Mouse (Mus musculus) CH12.LX (cell line): ENCODE results near the gene Thsd4. TPM values are rescaled to one million over a fixed set of nuclear protein-coding genes. Genes with fewer than 3 reads are reported as not detected.
A peak's percentile ranks its signal among the peaks of the same experiment; 100 is the strongest.

ENCODE experiments used
- DNase-seq: peaks from one replicate; pipeline ENCODE4 v3.0.0-alpha.2; 2013; ENCODE audit errors: extremely low read depth
- H3K27ac ChIP-seq: 2 replicates; pipeline ENCODE4 v1.5.1; 2012; ENCODE audit warnings: low read depth, mild to moderate bottlenecking, control low read depth, moderate library complexity; ENCODE audit not compliant: insufficient read depth
- H3K27me3 ChIP-seq: replicated peaks from 2 replicates; pipeline ENCODE3; 2012; ENCODE audit warnings: inconsistent platforms
- H3K36me3 ChIP-seq, 2 experiments: replicated peaks in 1 of 2; 2 replicates each; pipeline versions ENCODE3 to v1.6.1; 2012; ENCODE audit warnings: inconsistent platforms in 1 of 2, low read length in 1 of 2, mild to moderate bottlenecking in 1 of 2, mixed read lengths in 1 of 2, moderate library complexity in 1 of 2; ENCODE audit not compliant: control insufficient read depth in 1 of 2, insufficient read depth in 1 of 2
- H3K4me1 ChIP-seq, 2 experiments: 2 replicates each; pipeline ENCODE4 v1.6.1; 2012; ENCODE audit warnings: inconsistent platforms in 1 of 2, moderate library complexity in 1 of 2; ENCODE audit not compliant: insufficient read depth in 2 of 2, control insufficient read depth in 1 of 2
- H3K4me2 ChIP-seq: 2 replicates; pipeline ENCODE4 v1.6.1; 2012; ENCODE audit warnings: low read depth, mild to moderate bottlenecking, control low read depth; ENCODE audit not compliant: poor library complexity, insufficient read depth, severe bottlenecking
- H3K4me3 ChIP-seq, 3 experiments: fragments of 150-350 bp in 1 of 3; sonication (generic) in 1 of 3; replicated peaks in 1 of 3; 2 replicates each; pipeline versions ENCODE3 to v1.5.1; 2011 to 2012; ENCODE audit warnings: low read depth in 2 of 3, low read length in 2 of 3, mild to moderate bottlenecking in 2 of 3, moderate library complexity in 2 of 3, control low read depth in 1 of 3, improper control_type of control experiment in 1 of 3, inconsistent platforms in 1 of 3, mixed read lengths in 1 of 3; ENCODE audit not compliant: poor library complexity in 1 of 3
- H3K79me2 ChIP-seq: replicated peaks from 2 replicates; pipeline ENCODE4 v1.6.1; 2012; ENCODE audit warnings: mild to moderate bottlenecking, moderate library complexity; ENCODE audit not compliant: control insufficient read depth, poor library complexity, insufficient read depth, severe bottlenecking; ENCODE audit errors: extremely low read depth
- H3K9ac ChIP-seq: 2 replicates; pipeline ENCODE4 v1.6.1; 2012; ENCODE audit warnings: low read depth, mild to moderate bottlenecking, control low read depth, moderate library complexity; ENCODE audit not compliant: insufficient read depth
- H3K9me3 ChIP-seq: replicated peaks from 2 replicates; pipeline ENCODE3; 2012; ENCODE audit warnings: low read length, inconsistent platforms, mixed read lengths
- BHLHE40 ChIP-seq: IDR thresholded peaks from 2 replicates; pipeline ENCODE4 v1.6.1; 2011; ENCODE audit warnings: mild to moderate bottlenecking, low read depth, low read length, improper control_type of control experiment
- CHD2 ChIP-seq: IDR thresholded peaks from 2 replicates; pipeline ENCODE4 v1.6.1; 2011; ENCODE audit warnings: low read length, improper control_type of control experiment
- CTCF ChIP-seq, 2 experiments: IDR thresholded peaks in 1 of 2; conservative IDR thresholded peaks in 1 of 2; 2 replicates each; pipeline ENCODE4 v1.5.1; 2011 to 2012; ENCODE audit warnings: low read depth in 2 of 2, low read length in 2 of 2, improper control_type of control experiment in 1 of 2, inconsistent platforms in 1 of 2, mild to moderate bottlenecking in 1 of 2, moderate library complexity in 1 of 2
- ELF1 ChIP-seq: IDR thresholded peaks from 2 replicates; pipeline ENCODE4 v1.6.1; 2014; ENCODE audit warnings: low read depth, mild to moderate bottlenecking, inconsistent platforms, low read length, improper control_type of control experiment
- ETS1 ChIP-seq: conservative IDR thresholded peaks from 2 replicates; pipeline ENCODE4 v1.6.1; 2012; ENCODE audit warnings: low read depth, mild to moderate bottlenecking, inconsistent platforms, low read length, improper control_type of control experiment, moderate library complexity
- GABPA ChIP-seq: IDR thresholded peaks from 2 replicates; pipeline ENCODE4 v1.6.1; 2012; ENCODE audit warnings: low read depth, low read length, improper control_type of control experiment, inconsistent platforms; ENCODE audit not compliant: insufficient replicate concordance
- JUND ChIP-seq: conservative IDR thresholded peaks from 2 replicates; pipeline ENCODE4 v1.6.1; 2011; ENCODE audit warnings: low read depth, low read length, improper control_type of control experiment
- MAFK ChIP-seq: IDR thresholded peaks from 2 replicates; pipeline ENCODE4 v1.6.1; 2011; ENCODE audit warnings: low read length, improper control_type of control experiment; ENCODE audit not compliant: insufficient replicate concordance
- MAX ChIP-seq: IDR thresholded peaks from 2 replicates; pipeline ENCODE4 v1.6.1; 2011; ENCODE audit warnings: low read length, improper control_type of control experiment
- MEF2A ChIP-seq: IDR thresholded peaks from 2 replicates; pipeline ENCODE4 v1.6.1; 2014; ENCODE audit warnings: low read depth, mild to moderate bottlenecking, inconsistent platforms, low read length, improper control_type of control experiment, borderline replicate concordance
- MYC ChIP-seq: IDR thresholded peaks from 2 replicates; pipeline ENCODE4 v1.6.1; 2011; ENCODE audit warnings: low read depth, mild to moderate bottlenecking, improper control_type of control experiment, low read length
- NELFE ChIP-seq: IDR thresholded peaks from 2 replicates; pipeline ENCODE4 v1.6.1; 2011; ENCODE audit warnings: low read depth, low read length, improper control_type of control experiment
- NRF1 ChIP-seq: IDR thresholded peaks from 2 replicates; pipeline ENCODE4 v1.6.1; 2014; ENCODE audit warnings: low read depth, mild to moderate bottlenecking, inconsistent platforms, low read length, improper control_type of control experiment, moderate library complexity
- POLR2A ChIP-seq: IDR thresholded peaks from 2 replicates; pipeline ENCODE4 v1.6.1; 2011; ENCODE audit warnings: low read depth, mild to moderate bottlenecking, improper control_type of control experiment, low read length
- RCOR1 ChIP-seq: conservative IDR thresholded peaks from 2 replicates; pipeline ENCODE4 v1.6.1; 2012; ENCODE audit warnings: low read depth, mild to moderate bottlenecking, inconsistent platforms, low read length, improper control_type of control experiment
- UBTF ChIP-seq: IDR thresholded peaks from 2 replicates; pipeline ENCODE4 v1.6.1; 2012; ENCODE audit warnings: low read depth, mild to moderate bottlenecking, inconsistent platforms, low read length, improper control_type of control experiment, moderate library complexity
- USF1 ChIP-seq: IDR thresholded peaks from 2 replicates; pipeline ENCODE4 v1.6.1; 2014; ENCODE audit warnings: low read depth, mild to moderate bottlenecking, inconsistent platforms, low read length, improper control_type of control experiment
- USF2 ChIP-seq: conservative IDR thresholded peaks from 2 replicates; pipeline ENCODE4 v1.6.1; 2011; ENCODE audit warnings: low read depth, low read length, improper control_type of control experiment
- ZC3H11A ChIP-seq: IDR thresholded peaks from 2 replicates; pipeline ENCODE4 v1.6.1; 2012; ENCODE audit warnings: low read depth, mild to moderate bottlenecking, inconsistent platforms, low read length, improper control_type of control experiment
- dilution Hi-C: fragments of 300-500 bp; cut with MboI; formaldehyde crosslinking; loops from 2 replicates; pipeline ENCODE4 v1.14.3; 2020; ENCODE audit warnings: low sequenced_read_pairs; ENCODE audit not compliant: extremely low pct_unique_long_range_greater_than_20kb, extremely low pct_ligation_motif_present
- in situ Hi-C: fragments of 300-500 bp; cut with MboI; formaldehyde crosslinking; loops from 3 replicates; pipeline ENCODE4 v1.14.3; 2019; ENCODE audit warnings: low sequenced_read_pairs, low pct_ligation_motif_present, low pct_unique_long_range_greater_than_20kb, mixed read lengths
- polyA plus RNA-seq: library from polyadenylated mRNA; unstranded; fragments of >175 nt; gene quantifications from 2 replicates; pipeline ENCODE4 v1.2.1, GENCODE M21; 2012; ENCODE audit warnings: low read depth; ENCODE audit not compliant: insufficient read length
- total RNA-seq, 2 experiments: library from RNA; depleted of rRNA; stranded (reverse); fragments of 300-350 nt in 1 of 2; fragments of >200 nt in 1 of 2; gene quantifications; 2 replicates each; pipeline ENCODE4 v1.2.3; 2012 to 2014

Gene Thsd4
- total and polyA plus RNA-seq, 3 experiments, result not detected

DNA sequence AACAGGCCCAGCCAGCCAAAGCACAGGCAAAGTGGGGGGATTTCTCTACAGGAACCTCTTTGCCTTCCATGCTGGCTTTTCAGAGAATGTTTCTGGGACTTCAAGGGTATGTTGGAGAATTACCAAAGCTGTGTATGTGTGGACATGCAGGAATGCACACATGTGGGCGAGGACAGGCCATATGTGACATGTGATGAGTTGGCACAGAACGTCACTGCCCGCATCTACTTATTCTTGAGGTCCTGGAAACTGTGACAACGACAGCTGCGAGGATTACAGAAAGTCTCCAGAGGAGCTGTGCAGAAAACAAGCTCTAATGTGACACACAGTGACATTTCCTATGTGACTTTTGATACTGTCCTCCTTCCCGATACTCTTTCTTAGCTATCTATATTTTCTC lies 566.2 kb downstream of the Thsd4 start (continued):
- no peak for TF ChIP-seq ZC3H11A
- TF ChIP-seq CHD2, result no peak
- TF ChIP-seq RCOR1, result no peak
- TF ChIP-seq GABPA, result no peak
- TF ChIP-seq ELF1, result no peak
- peak; percentile 49; the same call in 1 of the 2 replicates for TF ChIP-seq BHLHE40
- TF ChIP-seq MEF2A, result no peak
- TF ChIP-seq CTCF (conservative IDR thresholded peaks at IDR 0.05 in 1 of 2, IDR thresholded peaks at IDR 0.05 in 1 of 2; ENCODE audit: low read depth in 2 of 2, low read length in 2 of 2), result no peak
- peak; percentile 75 for TF ChIP-seq ETS1
- TF ChIP-seq MYC, result no peak
- TF ChIP-seq, all 38 proteins: peak for 6

DNA sequence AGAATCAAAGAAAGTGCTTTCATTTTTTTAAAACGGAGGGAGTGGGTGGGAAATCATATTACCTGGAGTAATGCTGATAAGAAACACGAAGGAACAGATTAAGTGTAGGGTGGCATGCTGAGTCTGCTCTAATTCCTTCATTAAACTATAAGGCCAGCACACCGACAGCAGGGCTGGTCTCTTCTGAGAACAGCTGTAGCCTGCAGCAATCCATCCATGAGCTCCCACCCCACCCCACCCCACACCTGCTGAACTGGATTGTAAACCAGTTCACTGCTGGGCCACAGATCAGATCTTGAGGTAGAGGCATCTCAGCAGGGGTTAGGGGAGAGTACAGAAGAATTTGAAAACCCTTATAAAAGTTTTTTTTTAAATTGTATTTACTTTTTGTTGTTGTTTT lies 566.6 kb downstream of the Thsd4 start:
- no peak overlapping the region for H3K4me3 ChIP-seq
- TF ChIP-seq UBTF (no peak), CHD2 (no peak), USF2 (no peak), NRF1 (no peak)
- TF ChIP-seq, all 38 proteins: peak for 0
- H3K27me3 ChIP-seq, result no peaks in the 10 kb centered on the region
- H3K4me1 ChIP-seq, result peaks cover 4 to 43% of the 10 kb centered on the region in 2 experiments; a peak in 3 of 4 replicates
- H3K27ac ChIP-seq, result no peak overlapping the region
- H3K9ac ChIP-seq, result no peak overlapping the region
- H3K9me3 ChIP-seq, result no peaks in the 10 kb centered on the region
- dilution Hi-C loops (no loop called here), in situ Hi-C loops (loop anchor here (5.0 kb wide), 1 partner anchor 233 kb away; no protein-coding TSS in a partner anchor)
- H3K79me2 ChIP-seq, result no peaks in the 10 kb centered on the region
- DNase-seq, result no peak
- H3K36me3 ChIP-seq, result no peaks in the 10 kb centered on the region
- no peak overlapping the region for H3K4me2 ChIP-seq

DNA sequence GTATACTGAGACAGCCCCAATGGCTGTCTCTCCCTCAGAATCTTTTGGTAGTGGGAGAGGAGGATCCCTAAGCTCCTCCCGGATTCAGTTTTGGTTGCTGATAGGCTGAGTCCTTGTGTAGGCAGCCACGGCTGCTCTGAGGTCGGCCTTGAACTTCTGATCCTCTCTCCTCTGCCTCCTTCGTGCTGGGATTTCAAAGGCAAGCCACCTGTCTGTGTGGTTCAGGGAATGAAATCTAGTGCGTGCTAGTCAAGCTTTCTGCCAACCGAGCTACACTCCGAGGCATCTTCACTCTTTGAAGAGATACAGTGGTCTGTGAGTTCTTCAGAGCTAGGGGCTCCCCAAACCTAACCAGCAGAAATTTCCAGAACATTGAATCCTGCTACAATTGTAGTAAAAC lies 568.3 kb downstream of the Thsd4 start:
- Histone ChIP-seq H3K4me2 (no peak overlapping the region), H3K79me2 (no peaks in the 10 kb centered on the region), H3K4me3 (no peak overlapping the region), H3K4me1 (peaks cover 4 to 35% of the 10 kb centered on the region in 2 experiments; a peak in 3 of 4 replicates), H3K27ac (no peak overlapping the region), H3K9ac (no peak overlapping the region), H3K27me3 (no peaks in the 10 kb centered on the region), H3K9me3 (no peaks in the 10 kb centered on the region), H3K36me3 (no peaks in the 10 kb centered on the region)
- TF ChIP-seq MEF2A, result no peak
- TF ChIP-seq USF1, result no peak
- no peak for TF ChIP-seq BHLHE40
- TF ChIP-seq MAX, result no peak
- no peak for TF ChIP-seq NELFE
- no peak for TF ChIP-seq MAFK
- TF ChIP-seq GABPA, result no peak
- TF ChIP-seq NRF1, result no peak
- TF ChIP-seq POLR2A, result no peak
- no peak for TF ChIP-seq JUND
- no peak for TF ChIP-seq RCOR1
- in situ Hi-C loops (no loop called here), dilution Hi-C loops (no loop called here)
- no peak for DNase-seq
